Mouse (Mus musculus): ENCODE measurements around the gene Ufl1.
A peak's percentile ranks its signal among the peaks of the same experiment; 100 is the strongest.
"Not testable (repeated sequence)": the region's sequence is repeated elsewhere in the genome, so short reads cannot be mapped to it uniquely, and the experiment has no call there.

Gene Ufl1

DNA sequence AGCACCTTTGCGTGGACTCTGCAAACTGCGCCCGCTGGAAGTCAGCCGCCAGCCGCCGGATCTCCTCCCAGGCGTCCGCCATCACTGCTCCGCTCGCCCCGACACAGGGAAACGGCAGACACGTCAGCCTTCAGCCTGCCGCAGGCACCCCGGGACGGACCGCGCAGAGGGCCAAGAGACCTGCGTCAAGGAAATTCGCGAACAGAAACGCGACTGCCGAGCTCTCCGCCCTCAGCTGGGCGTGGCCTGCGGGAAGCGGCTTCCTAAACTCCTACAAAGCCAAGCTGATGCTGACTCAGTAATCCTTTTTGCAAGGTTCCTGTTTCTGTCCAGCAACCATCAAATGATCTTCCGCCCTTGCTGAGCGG is at the start of gene Ufl1:
Gene Ufl1 (minus strand): TSS at position 151 of the 368 bp plus-strand sequence.
- peak; percentile 93 for DNase-seq (ENCODE audit: extremely low spot score)

DNA sequence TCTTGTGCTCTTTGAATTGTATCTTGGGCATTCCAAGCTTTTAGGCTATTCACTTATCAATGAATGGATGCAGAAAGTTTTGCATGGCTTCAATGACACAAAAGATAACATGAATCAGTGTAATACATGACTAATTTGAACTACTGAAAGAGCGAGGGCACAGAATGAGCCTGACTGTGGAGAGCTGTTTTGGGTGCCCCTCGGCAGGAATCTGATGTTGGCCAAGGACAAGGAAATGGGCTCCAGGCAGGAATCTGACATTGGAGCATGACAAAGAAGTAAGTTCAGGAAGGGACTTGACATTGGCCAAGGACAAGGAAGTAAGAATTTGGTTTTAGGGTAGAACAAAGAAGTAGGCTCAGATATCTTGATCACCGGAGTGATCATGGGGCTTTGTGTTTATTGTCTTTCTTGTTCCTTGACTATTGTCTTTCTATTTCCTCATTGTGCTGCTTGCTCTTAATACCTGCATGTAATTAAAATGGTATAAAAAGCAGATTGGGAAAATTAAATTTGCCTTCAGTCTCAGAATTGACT is 44.1 kb upstream of the Ufl1 start:
- no peak for DNase-seq (ENCODE audit: extremely low spot score)

DNA sequence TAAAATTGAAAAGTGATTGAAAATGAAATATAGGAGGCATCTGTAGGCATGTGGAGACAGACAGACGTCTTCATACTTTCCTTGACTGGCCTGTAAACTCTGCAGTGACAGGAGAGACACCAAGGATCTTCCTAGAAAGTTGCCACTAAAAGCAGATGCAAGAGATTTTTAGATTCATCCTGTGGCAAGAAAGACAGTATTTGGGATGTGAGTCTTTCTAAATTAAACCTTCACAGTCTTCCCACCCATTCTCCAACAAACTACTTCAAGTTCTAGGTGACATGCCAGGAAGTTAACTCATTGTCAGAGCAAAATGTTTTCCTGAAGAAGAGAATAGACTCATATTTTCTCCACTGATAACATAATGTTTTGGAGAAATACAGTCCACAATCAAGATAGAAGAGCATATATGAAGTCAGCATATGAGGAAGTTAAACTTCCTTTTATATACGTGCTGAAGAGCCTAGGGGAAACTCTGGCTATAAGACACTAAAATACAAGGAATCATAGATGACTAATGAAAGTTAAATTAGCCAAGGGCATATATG is 41.1 kb upstream of the Ufl1 start:
- DNase-seq (ENCODE audit: extremely low spot score), result no peak

DNA sequence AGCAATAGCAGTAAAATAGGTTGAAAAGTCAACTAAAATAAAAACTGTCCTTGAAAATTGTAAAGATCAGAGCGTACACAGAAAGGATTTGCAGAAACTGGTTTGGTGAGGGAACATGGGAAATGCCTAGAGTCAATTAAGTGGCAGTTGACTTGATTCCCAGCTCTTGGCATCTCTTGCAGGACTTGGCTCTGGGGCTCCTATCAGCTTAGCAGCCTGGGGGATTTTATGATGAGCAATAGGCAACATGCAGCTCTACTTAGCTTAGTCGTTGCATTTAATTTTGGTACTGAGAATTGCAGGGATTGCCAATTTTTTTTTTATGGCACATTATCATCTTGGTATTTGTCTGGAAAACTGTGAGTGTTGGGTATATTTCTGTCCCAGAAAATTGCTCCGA is 32.1 kb upstream of the Ufl1 start:
- no peak for DNase-seq (ENCODE audit: extremely low spot score)

DNA sequence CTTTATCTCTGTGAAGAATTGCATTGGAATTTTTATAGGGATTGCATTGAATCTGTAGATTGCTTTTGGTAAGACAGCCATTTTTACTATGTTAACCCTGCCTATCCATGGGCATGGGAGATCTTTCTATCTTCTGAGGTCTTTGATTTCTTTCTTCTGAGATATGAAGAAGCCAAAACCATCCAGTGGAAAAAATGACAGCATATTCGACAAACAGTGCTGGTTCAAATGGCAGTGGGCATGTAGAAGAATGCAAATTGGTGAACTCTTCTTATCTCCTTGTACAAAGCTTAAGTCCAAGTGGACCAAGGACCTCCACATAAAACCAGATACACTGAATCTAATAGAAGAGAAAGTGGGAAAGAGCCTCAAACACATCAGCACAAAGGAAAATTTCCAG is 3.4 kb upstream of the Ufl1 start:
- not testable (repeated sequence) for DNase-seq (ENCODE audit: extremely low spot score)

DNA sequence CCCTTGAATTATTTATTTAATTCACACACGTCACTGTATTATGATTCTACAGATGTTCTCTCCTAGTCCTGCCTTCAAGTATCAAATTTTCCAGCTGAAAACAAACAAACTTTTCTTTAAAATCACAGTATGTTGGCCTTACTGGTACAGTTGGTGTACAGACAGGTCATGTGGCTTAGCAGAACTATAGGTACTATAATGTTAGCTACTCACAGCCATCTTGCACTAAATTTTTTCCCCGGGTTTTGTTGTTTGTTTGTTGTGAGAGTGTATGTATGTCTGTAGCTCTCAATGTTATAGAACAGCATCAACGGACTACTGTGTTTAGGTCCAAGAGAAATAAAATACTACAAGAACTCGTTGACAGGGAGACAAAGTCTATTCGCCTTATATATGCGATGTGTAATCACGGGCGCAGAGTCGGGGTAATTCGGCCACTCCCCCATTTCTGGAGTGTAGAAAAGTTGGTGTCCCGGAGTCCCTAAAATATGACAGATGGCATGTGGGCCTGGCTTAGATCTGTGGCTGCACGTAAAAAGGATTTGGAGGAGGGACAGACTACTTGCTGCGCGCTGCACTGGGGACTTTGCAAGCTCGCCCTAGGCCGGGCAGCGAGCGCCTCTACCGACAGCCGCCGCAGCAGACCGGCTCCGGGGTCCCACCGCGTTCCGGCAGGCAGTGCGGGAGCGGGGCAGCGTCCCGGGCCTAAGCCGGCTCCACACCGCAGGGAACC is 517 bp downstream of the Ufl1 start:
- no peak for DNase-seq (ENCODE audit: extremely low spot score)

DNA sequence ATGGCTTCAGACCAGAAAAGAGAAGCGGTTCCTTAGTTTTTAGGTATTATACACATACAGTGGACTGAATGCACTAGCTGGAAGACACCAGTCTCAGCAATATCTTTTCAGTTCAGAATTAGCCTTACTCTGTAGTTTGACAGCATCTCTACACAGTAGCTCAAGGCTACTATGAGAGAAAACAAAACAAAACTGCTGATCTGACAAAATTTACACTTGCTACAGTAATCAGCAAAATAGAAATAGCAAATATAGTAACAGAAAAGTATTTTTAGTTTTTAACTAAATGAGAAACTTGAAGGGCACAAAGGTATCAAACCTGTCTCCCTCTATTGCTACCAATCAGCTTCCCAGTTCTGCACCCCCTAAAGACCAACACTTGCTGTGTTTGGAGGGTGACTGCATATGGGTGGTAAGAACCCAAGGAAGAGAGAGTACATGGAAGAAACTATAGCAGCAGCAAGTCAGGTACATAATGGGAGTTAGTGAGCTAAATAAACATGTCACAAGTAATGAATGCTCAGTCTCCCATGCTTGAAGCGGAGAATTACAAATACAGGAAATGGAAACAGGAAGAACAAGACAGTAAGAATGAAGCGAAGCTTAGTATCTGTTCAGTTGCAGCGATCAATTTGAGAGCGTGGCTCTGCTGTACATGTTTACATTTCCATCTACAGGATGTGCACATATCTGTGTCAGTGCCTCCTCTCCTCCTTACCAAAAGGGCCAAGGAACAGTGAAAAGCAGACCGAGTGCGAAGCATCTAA is 8.6 kb downstream of the Ufl1 start:
- DNase-seq (ENCODE audit: extremely low spot score), result no peak

DNA sequence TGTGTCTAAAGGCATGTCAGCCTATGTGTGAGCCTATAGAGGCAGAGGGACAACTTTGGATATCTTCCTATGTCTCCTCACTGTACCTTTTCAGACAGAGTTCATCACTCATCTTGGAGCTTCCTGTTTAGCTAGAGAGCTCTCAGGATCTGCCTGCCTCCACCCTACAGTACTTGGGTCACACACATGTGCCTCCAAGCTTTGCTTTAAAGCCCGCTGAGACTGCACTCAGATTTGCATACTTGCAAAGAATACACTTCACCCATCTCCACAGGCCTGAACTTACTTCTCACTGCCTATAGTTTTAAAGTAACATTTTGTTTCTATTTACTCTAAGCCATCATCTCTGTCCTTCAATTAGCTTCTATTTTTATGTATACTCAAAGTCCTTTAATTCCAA is 9.7 kb downstream of the Ufl1 start:
- no peak for DNase-seq (ENCODE audit: extremely low spot score)

DNA sequence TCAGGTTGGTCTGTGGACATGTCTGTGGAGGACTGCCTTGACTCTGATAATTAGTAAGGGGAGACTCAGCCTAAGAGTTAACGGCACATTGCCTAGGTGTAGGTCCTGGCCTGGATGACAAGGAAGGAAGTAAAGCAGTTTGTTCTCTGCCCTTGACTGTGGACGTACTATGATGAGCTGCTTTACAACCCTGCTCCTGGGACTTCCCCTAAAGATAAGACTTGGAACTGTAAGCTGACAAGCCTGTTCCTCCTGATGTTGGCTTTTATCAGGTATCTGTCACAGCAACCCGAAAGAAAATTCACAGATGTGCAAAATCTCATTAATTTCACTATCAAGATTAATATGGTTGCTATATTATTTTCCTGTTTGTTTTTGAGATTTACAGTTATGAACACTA is 14.5 kb downstream of the Ufl1 start:
- DNase-seq (ENCODE audit: extremely low spot score), result no peak

DNA sequence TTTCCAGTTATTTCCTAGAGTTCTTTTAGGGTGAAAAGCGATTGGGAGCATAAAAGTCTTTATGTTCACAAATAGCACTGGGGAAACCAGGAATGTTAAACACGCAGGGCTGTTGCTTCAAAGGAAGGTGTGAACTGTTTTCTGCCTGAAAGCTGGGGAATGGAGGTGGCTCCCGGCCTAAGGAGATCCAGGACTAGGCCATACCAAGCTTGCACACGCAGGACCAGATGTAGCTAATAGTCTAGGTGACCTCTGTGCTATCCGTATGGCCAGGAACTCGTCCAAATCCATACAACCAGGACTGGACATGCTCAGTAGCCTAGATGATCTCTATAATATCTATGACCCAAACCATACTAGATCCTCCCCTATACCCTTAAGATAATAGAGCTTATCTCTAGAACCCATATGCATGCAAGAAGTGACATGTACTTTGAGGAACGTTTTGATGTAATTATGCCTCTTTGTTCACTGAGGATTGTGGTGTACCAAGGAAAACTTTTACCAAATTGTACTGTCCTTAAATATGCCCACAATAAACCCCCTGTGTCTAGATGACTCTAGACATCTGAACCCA is 23.7 kb downstream of the Ufl1 start:
- DNase-seq (ENCODE audit: extremely low spot score), result no peak

DNA sequence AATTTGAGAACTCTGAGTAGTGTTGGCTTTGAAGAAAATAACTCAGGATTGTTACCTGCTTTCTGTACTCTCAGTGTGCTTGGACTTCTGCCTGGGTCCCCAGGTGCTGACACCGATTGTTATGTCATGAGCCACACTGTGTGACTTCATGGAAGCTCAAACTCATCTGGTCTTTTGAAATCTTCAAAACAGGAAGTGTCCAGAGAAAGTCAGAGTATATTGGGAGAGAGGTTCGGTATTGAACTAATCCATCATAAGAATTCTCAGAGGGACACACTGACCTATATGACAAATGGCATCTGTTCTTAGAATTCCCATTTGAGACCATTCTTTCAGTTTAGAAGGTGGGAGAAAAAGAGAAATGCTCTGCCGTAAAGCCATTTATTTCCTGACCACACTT is 38.8 kb downstream of the Ufl1 start, which contains the start of gene Fhl5:
Gene Fhl5 (minus strand): TSS at position 101 of the 400 bp plus-strand sequence.
- DNase-seq (ENCODE audit: extremely low spot score), result no peak

DNA sequence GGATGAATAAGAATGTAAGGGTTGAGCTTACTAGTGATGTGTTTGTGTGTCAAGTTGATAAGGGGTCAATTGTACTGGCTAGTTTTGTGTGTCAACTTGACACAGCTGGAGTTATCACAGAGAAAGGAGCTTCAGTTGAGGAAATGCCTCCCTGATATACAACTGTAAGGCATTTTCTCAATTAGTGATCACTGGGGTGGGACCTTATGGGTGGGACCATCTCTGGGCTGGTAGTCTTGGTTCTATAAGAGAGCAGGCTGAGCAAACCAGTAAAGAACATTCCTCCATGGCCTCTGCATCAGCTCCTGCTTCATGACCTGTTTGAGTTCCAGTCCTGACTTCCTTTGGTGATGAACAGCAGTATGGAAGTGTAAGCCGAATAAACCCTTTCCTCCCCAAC is 46.0 kb downstream of the Ufl1 start:
- not testable (repeated sequence) for DNase-seq (ENCODE audit: extremely low spot score)

DNA sequence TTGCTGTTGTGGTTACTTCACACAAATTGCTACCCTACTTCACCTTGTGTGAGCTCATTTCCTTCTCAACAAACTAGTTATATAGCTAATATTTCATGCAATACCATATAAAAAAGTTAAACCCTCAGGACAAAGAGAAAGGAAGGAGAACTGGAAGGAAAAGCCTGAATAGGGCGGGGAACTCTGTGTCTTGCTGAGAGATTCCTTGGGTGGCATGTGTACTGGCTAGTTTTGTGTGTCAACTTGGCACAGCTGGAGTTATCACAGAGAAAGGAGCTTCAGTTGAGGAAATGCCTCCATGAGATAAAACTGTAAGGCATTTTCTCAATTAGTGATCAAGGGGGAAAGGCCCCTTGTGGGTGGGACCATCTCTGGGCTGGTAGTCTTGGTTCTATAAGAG is 47.9 kb downstream of the Ufl1 start:
- DNase-seq (ENCODE audit: extremely low spot score), result not testable (repeated sequence)

DNA sequence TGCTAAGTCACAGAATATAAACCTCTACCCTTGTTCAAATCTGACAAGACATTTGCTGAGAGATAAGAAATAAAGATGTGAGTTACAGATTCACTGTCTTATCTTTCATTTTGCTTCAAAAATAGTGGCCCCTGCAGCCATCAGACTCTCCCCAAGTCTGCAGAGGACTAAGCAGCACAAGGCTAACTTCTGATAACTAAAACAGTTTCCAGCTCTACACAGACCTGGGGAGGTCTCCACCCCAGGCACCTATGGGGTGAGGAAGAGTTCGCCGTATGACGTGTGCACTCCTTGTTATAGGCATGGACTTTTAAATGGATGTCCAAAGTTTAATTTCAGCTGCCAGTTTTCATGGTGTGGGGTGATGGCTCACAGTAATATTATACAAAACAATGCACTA is 49.1 kb downstream of the Ufl1 start:
- DNase-seq (ENCODE audit: extremely low spot score), result no peak

DNA sequence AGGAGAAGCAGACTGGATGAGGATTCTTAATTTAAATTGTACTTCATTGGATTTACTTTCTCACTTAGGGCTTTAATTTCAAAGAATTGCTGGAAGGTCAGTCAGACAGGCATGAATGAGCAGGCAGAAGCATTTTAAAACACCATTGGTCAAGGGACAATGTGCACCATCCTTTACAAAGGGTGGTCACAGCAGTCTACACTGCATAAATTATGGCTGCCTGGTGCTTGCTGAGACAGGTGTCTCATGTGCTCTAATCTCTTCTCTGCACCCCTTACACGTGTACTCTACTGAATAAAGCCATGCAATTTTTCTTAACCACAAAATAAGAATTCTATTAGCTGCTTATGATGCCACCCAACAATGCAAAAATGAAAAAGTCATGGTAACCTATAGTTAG is 54.1 kb downstream of the Ufl1 start:
- no peak for DNase-seq (ENCODE audit: extremely low spot score)

DNA sequence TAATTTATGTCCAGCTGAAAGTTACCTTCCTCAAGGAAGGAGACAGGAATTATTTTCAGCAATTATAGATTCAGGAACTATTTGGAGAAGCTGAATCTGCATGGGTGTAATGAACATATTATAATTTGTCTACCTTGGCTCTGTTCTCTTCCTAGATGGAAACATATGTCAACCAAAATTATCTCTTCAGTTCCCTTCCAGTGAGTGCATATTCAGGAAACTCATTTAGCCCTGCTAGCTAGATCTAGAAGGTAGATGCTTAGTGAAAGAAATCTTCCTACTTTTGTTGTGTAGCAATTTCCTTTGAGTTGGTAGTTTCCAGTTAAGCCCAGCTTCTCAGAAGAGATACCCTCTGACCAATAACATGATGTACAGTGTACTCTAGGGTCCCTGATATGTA is 59.7 kb downstream of the Ufl1 start:
- no peak for DNase-seq (ENCODE audit: extremely low spot score)

DNA sequence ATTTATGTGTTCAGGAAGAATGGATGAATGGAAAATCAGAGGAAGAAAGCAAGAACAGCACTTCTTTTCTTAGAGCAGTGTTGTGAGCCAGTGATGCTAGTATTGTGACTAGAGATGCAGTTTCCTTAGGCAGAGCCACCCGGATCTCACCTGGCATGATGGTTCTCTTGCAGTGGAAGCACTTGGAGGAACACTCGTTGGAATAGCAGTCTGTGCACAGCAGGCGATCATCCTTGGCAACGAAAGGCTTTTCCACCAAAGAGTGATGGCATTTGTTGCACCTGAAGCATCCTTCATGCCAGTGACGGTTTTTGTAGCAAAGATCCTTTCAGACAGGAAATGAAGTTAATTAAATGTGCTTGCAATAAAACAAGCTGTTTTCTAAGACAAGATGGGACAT is 68.2 kb downstream of the Ufl1 start:
- DNase-seq (ENCODE audit: extremely low spot score), result no peak

DNA sequence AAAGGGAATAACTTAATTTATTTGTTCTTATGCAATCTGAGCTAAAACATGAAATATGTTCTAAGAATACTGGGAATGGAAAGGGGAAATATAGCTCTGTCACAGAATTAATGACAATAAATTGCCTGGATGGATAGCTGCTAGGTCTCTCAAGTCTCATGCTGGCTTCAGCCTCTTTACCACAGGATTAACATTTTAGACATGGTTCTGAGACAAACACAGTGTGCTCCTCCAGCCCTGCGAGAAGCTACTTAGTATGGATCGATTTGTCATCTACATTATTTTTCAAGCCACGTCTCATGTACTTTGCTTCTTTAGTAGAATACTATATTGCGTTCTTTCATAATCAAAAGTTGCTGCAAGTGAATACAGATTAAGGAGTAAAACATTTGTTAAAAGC is 75.5 kb downstream of the Ufl1 start:
- no peak for DNase-seq (ENCODE audit: extremely low spot score)

Data from embryo, embryonic 9.5 days (tissue).